Mouse (Mus musculus) layer of hippocampus, adult 18-20 months (tissue): ENCODE measurements around the gene Btbd9. TPM values are rescaled to one million over a fixed set of nuclear protein-coding genes. Genes with fewer than 3 reads are reported as not detected.

Source experiments
- DNase-seq, 2 experiments: peaks; one replicate each; pipeline ENCODE4 v3.0.0; 2022; ENCODE audit warnings: low spot score in 2 of 2
- total RNA-seq, 2 experiments: library from RNA; stranded (reverse); gene quantifications; 2 replicates each; pipeline ENCODE4 v1.2.3; 2021

Gene Btbd9
- total RNA-seq, 2 experiments from 2014 or later: 153 to 166 TPM

- peak in 1 of 2 experiments; percentile 75 for DNase-seq
Measured at GRCm38 (mm10) chr17:30188031-30188981, 388.0 kb downstream of the Btbd9 start.

GRCm38 (mm10) chr17:30187581-30187980 is 388.7 kb downstream of the Btbd9 start:
- no peak for DNase-seq

DNA sequence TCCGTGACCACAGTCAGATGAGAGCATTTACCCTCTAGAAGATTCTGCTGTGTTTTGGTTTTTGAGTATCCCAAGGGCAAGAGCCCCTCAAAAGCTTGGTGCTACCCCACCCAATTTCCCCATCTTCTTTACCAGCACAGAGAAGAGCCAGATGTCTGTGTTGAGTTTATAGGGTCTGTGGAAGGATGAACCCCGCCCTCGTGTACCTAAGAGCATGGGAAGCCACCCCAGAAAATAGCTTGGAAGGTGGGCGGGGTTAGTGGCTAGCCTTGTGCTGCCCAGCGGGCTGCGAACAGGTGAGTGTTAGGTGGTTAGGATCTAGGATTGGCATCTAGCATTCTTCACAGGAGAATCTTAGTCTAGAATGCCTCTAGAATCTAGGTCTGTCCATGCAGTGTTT is 389.1 kb downstream of the Btbd9 start:
- no peak for DNase-seq

DNA sequence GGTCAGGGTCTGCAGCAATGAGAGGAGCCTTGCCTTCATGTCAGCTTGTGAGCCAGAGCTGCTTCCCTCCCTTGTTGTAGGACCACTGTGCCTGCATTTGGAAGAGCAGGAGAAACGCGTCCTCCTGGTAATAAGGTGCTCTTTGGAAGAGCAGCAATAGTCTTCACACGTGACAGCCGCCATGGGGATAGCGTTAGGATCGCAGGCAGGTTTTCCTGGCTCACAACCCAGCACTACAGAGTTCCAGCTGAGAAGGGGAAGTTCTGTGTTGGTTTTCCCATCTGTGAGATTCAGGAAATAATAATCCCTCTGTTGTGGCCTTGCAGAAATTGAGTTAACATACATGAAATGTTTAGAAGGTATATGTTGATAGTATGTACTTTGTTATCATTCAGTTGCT is 392.7 kb downstream of the Btbd9 start:
- DNase-seq: no peak

GRCm38 (mm10) chr17:30182063-30182462 is 394.2 kb downstream of the Btbd9 start:
- no peak for DNase-seq

DNA sequence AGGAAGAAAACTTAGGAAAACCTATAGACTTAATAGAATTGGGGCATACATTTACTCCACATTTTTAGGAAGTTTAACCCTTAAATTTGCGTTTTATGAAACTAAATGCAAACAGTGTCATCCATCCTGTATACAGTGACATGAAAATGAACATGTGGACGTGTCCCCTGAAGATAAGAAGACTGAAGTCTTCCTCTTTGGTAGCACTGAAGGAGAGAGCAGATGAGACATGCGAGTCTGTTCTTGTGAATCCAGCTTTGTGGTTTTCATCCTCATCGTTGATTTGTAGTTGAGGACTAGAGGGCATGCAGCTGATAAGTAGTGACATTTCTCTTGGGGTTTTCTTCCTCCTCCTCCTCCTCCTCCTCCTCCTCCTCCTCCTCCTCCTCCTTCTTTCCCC is 394.7 kb downstream of the Btbd9 start:
- no peak for DNase-seq

GRCm38 (mm10) chr17:30180197-30180596 is 396.1 kb downstream of the Btbd9 start:
- DNase-seq: no peak

GRCm38 (mm10) chr17:30178402-30178801 is 397.9 kb downstream of the Btbd9 start:
- no peak for DNase-seq

- DNase-seq: no peak
Measured at GRCm38 (mm10) chr17:30177435-30177834, 398.9 kb downstream of the Btbd9 start.

Other genes with a start within 250 kb of the Btbd9 start
- 1 to 10 TPM; 1.7 to 3.1 TPM for gene Dnah8, start 47.9 kb upstream of the Btbd9 start, total RNA-seq
- gene Glo1, start 50.4 kb upstream of the Btbd9 start, total RNA-seq: 100 to 1,000 TPM; 199 to 206 TPM